ENCODE assay signal across 23 mouse cellular contexts in genomic region chr17:86376389-86376788, GRCm38 (mm10).
A peak's percentile ranks its signal among the peaks of the same experiment; 100 is the strongest.
DNase-seq lines count a peak whose midpoint lies in the region; ATAC-seq lines count a peak whose summit lies in the region.
"Had no signal": no experiment of that assay in that cellular context is flagged by ENCODE, and none has a peak within 500 bp of the region (broad histone marks: within the 10 kb centered on the region; RNA-seq: fewer than 3 reads in every experiment).

No protein-coding gene starts in this region.

- H3K27ac ChIP-seq in forebrain, embryonic 10.5 days = peak overlapping the region; percentile 25; the same call in 1 of the 2 replicates
- no peak overlapping the region for H3K27ac ChIP-seq in forebrain, embryonic 11.5 days (ENCODE audit: low read depth, low read length)
- no peak overlapping the region for H3K27ac ChIP-seq in midbrain, embryonic 13.5 days
- H3K27ac ChIP-seq: embryonic facial prominence, embryonic 12.5 days; forebrain, embryonic 13.5 days; gastrocnemius, adult 2 months; hindbrain, embryonic 10.5 days; hindbrain, embryonic 14.5 days had no signal

- no peaks in the 10 kb centered on the region for H3K9me3 ChIP-seq in forebrain, embryonic 10.5 days
- no peaks in the 10 kb centered on the region for H3K9me3 ChIP-seq in forebrain, embryonic 11.5 days (ENCODE audit: control insufficient read depth, low read length)
- H3K9me3 ChIP-seq in midbrain, embryonic 13.5 days = no peaks in the 10 kb centered on the region
- H3K9me3 ChIP-seq: embryonic facial prominence, embryonic 12.5 days; forebrain, embryonic 13.5 days; hindbrain, embryonic 10.5 days had no signal

- ATAC-seq in forebrain, embryonic 11.5 days (replicated peaks; ENCODE audit: low FRiP score) = no peak
- peak; percentile 41 for ATAC-seq in common myeloid progenitor, adult 5-6 weeks (replicated peaks; ENCODE audit: low read depth, poor library complexity, severe bottlenecking)
- ATAC-seq in megakaryocyte progenitor cell, adult 5-6 weeks (replicated peaks; ENCODE audit: poor library complexity) = peak; percentile 53
- no peak for ATAC-seq in midbrain, embryonic 13.5 days
- ATAC-seq: forebrain, embryonic 13.5 days; forebrain, postnatal 0 days; Patski had no signal

- peaks cover 31% of the 10 kb centered on the region for H3K4me1 ChIP-seq in forebrain, embryonic 10.5 days
- 0 out of 2 replicates have a peak, but pooled peaks cover 2% of the 10 kb centered on the region for H3K4me1 ChIP-seq in forebrain, embryonic 11.5 days (replicated peaks; ENCODE audit: control insufficient read depth, insufficient read depth, low read length)
- H3K4me1 ChIP-seq in midbrain, embryonic 13.5 days (replicated peaks) = peaks cover 19% of the 10 kb centered on the region

- 91% methylated on average over 6 of the region's 6 CpGs for WGBS in forebrain, embryonic 10.5 days
- WGBS in forebrain, embryonic 11.5 days = 93% methylated on average over 6 of the region's 6 CpGs
- 93% methylated on average over 6 of the region's 6 CpGs for WGBS in midbrain, embryonic 13.5 days

- no peak for DNase-seq in forebrain, embryonic 10.5 days (ENCODE audit: extremely low spot score, low spot score)
- no peak for DNase-seq in forebrain, embryonic 11.5 days (ENCODE audit: low spot score)
- DNase-seq in B cell, adult 2 months = peak; percentile 56 to 58
- DNase-seq in embryo, embryonic 9.5 days (ENCODE audit: extremely low spot score) = no peak
- no peak for DNase-seq in lung, postnatal 14 days
- DNase-seq: adrenal gland, adult 2 months; adrenal gland, postnatal 25 days; cerebellum, adult 2 months; cerebellum, postnatal 10 days; embryo, embryonic 11 days; forebrain, postnatal 0 days; gastrocnemius, adult 2 months; gastrocnemius, postnatal 25 days; heart, adult 11 months; heart, postnatal 10 days had no signal

- H3K9ac ChIP-seq in forebrain, embryonic 11.5 days (ENCODE audit: low read length) = no peak overlapping the region
- no peak overlapping the region for H3K9ac ChIP-seq in midbrain, embryonic 13.5 days (replicated peaks)
- H3K9ac ChIP-seq: embryonic facial prominence, embryonic 12.5 days; forebrain, embryonic 13.5 days; forebrain, postnatal 0 days; hindbrain, embryonic 14.5 days had no signal

- H3K4me2 ChIP-seq in forebrain, embryonic 11.5 days (ENCODE audit: low read depth, low read length, severe bottlenecking) = no peak overlapping the region
- H3K4me2 ChIP-seq in midbrain, embryonic 13.5 days (replicated peaks) = no peak overlapping the region
- H3K4me2 ChIP-seq: embryonic facial prominence, embryonic 12.5 days; forebrain, embryonic 13.5 days; hindbrain, embryonic 14.5 days had no signal

- no peaks in the 10 kb centered on the region for H3K27me3 ChIP-seq in forebrain, embryonic 10.5 days (ENCODE audit: poor library complexity, severe bottlenecking)
- no peaks in the 10 kb centered on the region for H3K27me3 ChIP-seq in forebrain, embryonic 11.5 days (ENCODE audit: control insufficient read depth, insufficient read depth, low read length)
- no peaks in the 10 kb centered on the region for H3K27me3 ChIP-seq in midbrain, embryonic 13.5 days
- H3K27me3 ChIP-seq: embryonic facial prominence, embryonic 12.5 days; forebrain, embryonic 13.5 days; Patski had no signal

- no peak overlapping the region for H3K4me3 ChIP-seq in forebrain, embryonic 10.5 days
- H3K4me3 ChIP-seq in forebrain, embryonic 11.5 days (ENCODE audit: low read depth, low read length) = no peak overlapping the region
- no peak overlapping the region for H3K4me3 ChIP-seq in midbrain, embryonic 13.5 days (replicated peaks)
- H3K4me3 ChIP-seq: embryonic facial prominence, embryonic 12.5 days; forebrain, embryonic 13.5 days; gastrocnemius, adult 2 months; hindbrain, embryonic 10.5 days had no signal

- H3K36me3 ChIP-seq in forebrain, embryonic 10.5 days (replicated peaks) = no peaks in the 10 kb centered on the region
- H3K36me3 ChIP-seq in forebrain, embryonic 11.5 days (ENCODE audit: control insufficient read depth, insufficient read depth, low read length) = no peaks in the 10 kb centered on the region
- no peaks in the 10 kb centered on the region for H3K36me3 ChIP-seq in midbrain, embryonic 13.5 days
- H3K36me3 ChIP-seq: embryonic facial prominence, embryonic 12.5 days; hindbrain, embryonic 10.5 days had no signal

Comparison
In these comparisons a context has a peak if more than half of its experiments do, and no peak if none do; other contexts are left out.
1. DNase-seq: peak in B cell, adult 2 months (2 of 2); none in forebrain, embryonic 10.5 days (single experiment), forebrain, embryonic 11.5 days (single experiment), embryo, embryonic 9.5 days (single experiment) and lung, postnatal 14 days (single experiment).
2. ATAC-seq: peak in common myeloid progenitor, adult 5-6 weeks (single experiment) and megakaryocyte progenitor cell, adult 5-6 weeks (single experiment); none in forebrain, embryonic 11.5 days (single experiment) and midbrain, embryonic 13.5 days (single experiment).